Mouse (Mus musculus): Measurements from ENCODE around the gene Akap13.

Gene Akap13

DNA sequence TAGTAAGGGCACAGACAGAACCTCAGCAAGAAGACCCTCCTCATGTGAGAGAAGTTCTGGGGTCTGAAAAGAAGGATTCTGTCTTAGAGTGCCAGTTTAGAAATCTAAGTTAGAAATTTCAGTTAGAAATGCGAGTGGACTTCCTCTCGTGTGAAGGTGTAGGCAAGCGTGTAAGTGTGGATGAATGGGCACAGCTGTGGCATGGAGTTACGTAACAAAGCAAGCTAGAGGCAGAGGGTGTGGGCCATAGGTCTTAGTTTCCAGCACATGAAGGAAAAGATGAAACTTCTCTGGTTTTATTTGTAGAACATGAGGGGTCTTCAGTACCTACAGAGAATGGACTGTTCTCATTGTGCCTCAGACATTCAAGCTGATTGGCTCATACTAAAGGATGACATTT lies 112.9 kb downstream of the Akap13 start:
- DNase-seq, result no peak

DNA sequence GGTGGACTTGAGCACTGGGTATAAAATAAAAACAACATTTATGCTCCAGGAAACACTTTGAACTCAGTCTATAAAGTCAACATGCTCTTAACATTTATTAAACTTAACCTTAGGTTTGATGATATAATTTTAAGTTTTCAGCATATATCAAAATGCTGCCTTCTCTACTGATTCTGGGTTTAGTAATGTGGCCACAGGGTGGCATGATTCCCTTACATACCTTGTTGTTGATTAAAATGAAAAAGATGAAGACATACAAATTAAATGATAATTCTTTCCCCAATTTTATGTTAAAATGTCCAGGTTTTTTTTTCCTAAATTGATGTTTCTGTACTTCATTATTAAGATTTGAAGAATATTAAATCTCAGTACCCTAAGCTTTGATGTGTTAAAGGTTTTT lies 113.5 kb downstream of the Akap13 start:
- no peak for DNase-seq

DNA sequence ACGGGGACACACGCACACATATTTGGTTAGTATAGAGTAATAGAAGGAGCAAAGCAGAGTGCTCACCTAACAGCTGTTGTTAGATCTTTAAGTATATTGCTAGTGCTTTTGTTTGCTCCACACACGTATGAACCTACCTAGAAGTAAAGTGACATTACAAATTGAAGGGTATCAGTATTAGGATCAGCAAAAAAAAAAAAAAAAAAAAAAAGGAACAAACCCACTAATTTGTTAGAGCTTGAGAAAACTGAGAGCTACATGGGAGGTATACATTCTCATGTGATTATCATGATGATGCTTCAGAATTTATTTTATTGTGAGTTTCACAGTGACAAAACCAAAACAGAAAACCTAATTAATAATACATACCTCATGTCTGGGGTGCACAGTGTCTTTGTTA lies 114.9 kb downstream of the Akap13 start:
- DNase-seq, result no peak

DNA sequence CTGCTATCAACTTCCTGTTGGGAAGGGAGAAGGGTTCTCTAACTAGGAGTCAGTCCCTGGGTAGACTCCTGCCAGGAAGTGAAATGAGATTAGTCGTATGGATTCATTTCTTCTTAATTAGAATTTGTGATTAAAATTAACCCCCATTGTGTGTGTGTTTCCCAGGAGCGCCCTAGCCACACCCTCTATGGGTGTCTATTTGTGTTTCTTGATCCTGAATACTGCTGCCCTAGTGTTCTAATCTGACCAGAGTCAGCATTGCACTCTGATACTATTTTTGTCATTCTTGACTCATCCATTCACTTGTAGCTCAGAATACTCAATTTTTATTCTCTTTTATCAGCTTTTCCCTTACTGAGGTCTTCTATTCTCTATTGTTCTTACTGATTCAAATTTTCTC lies 115.7 kb downstream of the Akap13 start:
- no peak for DNase-seq

DNA sequence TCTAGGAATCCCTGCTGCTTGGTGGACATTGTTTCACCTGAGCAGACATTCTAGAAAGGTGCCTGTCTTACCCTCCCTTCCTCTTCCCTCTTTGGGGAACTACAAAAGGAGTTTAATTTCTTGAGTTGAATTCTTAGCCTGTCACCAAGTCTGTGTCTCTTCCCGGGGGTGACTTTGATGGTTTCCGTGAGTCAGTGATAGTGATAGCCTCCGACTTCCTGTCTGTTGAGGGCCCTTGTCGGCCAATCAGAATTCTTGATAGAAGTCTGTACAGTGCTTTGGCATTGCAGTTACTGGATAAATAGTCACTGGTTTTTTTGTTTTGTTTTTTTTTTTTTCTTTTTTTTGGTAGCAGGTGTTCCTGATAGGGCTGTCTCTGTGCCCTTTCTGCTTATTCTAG lies 116.8 kb downstream of the Akap13 start:
- no peak for DNase-seq

DNA sequence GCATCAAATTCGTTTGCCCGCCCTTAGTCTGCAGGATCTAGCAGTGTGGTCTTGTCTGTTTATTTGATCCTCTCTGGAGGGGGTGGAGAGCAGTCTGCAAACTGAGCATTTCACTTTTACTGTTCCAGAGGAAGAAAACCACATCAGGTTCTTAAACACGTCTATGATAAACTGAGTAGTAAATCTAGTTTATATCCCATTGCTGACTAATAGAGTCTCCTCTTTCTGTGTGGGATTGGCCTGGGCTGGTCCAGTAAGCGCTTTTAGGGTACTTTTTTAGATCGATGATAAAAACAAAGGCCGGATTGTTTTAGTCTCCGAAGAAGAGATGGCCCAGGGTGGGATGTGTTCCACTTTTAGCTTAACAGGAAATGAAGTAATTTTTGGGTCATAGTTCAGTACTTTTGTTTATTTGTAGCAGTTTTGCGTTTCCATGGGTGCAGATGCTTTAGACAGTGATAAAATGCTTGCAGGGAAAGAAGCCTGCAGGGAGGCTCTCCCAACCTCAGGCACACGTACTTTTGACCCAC lies 119.9 kb downstream of the Akap13 start:
- no peak for DNase-seq

DNA sequence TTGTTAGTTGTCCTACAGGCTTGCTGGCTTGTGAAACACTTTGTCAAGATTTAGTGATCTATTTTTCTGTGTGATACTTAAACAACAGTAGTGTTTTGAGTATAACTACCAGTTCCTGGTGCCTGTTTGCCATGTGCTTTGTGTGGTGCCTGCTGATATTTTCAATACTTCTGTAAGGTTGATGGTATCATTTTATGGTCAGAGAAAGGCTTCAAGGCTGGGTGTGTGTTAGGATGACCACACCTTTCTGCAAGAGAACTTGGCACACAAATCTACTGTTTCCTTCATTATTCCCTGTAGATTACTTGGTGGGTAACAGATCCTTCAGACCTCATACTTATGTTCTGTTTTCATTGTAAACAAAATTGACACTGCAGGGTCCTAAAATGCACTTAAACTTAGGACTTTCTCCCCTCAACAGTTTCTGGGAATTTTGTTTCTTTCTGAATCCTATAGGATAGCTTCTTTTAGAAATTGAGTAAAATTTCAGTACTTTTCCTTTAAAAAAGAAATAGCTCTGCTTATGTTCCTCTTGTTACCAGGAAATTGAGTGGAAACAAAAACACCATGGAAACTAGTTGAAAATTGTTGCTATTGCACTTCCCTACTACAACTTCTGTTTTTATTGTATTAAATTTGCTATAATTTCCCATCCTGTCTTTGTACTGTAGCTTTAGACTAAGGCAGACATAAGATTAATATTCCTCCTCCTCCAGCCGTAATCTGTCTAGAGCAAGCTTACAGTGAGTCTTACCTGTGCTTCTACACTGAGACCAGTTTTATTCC lies 120.7 kb downstream of the Akap13 start:
- no peak for DNase-seq

DNA sequence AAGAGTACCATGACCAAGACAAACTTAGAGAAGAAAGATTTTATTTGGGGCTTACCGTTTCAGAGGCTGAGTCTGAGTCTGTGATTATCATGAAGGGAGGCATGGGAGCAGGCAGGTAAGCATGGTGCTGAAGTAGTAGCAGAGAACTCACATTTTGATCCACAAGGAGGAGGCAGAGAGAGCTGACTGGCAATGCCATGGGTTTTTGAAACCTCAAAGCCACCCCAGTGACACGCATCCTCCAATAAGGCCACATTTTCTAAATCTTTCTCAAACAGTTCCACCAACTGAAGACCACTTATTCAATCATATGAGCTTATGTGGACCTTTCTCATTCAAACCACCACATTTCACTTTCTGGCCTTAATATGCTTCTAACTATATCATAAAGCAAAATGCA lies 121.5 kb downstream of the Akap13 start:
- DNase-seq, result no peak

DNA sequence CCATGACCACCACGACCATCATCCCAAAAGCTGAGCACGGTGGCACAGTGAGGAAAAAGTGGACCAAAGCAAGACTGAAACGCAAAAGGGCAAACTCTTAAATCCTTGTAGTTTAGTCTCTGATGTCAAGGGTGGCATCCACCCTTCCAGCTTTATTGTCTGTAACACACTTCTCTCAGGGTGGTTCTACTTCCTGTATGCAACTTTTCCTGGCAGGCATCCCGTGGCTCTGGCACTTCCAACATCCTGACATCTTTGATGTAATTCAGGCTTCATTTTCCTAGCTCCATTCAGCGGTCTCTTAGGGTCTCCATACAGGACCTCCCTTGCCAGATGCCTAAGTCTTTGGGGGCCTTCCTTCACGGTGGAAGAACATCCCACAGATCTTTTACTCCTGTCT lies 122.0 kb downstream of the Akap13 start:
- DNase-seq, result no peak

DNA sequence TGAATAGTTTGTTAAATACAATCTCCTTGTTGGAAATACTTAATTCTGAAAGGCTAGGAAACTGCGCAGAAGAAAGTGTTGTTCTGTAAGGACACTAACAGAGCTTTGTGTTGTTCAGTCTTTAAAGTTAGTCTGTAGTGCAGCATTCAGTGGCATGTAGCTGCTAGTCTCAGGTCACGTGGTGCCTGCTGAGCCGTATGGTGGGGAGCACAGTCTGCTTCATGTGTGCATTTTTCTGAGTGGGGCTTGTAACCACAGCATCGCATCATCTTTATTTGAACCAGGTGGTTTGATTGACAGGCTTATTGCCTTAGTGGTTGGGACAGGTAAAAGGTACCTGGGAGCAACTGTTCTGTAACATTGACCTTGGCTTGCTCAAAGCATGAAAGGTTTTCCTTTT lies 123.3 kb downstream of the Akap13 start:
- no peak for DNase-seq

DNA sequence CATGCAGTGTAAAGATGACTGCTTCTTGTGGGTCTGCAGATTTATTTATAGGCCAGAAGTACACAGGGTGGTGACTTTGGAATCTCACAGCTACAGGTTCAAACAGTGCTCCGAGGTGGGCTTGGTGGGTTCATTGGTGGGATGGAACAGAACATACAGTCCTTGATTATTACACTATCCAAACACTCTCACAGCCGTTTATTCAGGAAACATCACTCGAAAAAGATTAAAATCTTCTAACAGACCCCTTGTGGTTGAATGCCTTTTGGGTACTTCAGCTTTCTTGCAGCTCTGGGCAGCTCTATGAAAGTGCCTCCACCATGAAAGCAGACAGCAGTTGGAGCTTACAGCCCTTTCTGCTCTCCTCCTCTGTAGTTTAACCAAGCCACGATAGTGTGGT lies 126.8 kb downstream of the Akap13 start:
- no peak for DNase-seq

DNA sequence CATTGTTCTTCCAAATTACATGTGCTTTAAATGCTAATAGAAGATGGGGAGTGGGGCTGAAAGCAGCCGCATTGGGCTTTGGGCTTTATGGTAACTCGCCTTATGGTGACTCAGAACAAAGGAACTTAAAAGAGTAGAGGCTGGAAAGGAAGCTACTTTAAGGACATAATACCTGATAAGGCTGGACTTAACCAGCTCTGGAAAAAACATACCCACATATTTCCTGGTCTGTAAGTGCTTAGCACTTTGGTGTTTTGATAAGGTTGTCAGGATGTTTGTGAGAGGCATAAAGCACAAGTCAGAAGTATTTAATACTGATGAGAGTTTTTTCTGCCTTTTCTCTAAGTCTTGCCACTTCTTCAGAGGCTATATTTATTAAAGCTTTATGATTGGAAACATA lies 128.8 kb downstream of the Akap13 start:
- DNase-seq, result no peak

DNA sequence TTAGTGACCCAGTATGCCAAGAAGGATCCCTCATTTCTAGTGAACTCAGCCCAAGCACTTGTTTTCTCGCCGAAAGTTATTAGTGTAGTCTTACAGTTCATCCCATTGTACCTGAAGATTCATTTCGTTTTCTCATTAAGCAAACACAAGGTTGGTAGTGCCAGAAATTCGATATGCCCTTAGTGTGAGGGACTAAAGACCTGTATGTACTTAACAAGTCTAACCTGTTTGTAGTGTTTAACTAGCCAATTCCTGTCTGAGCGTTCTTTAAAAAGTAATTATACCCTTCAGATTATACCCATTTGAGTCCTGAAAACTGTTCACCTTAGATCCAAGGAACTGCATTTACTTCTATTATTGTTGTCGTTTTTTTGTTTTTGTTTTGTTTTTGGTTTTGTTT lies 130.1 kb downstream of the Akap13 start:
- no peak for DNase-seq

DNA sequence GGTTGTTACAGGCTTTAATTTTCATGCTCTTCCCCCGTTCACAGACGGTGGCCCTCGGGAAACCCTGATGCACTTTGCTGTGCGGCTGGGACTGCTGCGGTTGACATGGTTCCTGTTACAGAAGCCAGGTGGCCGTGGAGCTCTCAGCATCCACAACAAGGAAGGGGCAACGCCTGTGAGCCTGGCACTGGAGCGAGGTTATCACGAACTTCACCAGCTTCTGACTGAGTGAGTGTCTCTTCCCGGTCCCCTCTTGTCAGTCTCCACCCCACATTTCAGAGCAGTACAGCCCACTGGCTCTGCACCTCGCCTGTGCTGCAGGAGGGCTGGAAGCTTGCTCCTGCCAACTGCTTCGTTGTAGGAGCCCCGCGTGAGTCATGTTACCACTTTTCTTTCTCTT lies 130.8 kb downstream of the Akap13 start:
- DNase-seq, result no peak

DNA sequence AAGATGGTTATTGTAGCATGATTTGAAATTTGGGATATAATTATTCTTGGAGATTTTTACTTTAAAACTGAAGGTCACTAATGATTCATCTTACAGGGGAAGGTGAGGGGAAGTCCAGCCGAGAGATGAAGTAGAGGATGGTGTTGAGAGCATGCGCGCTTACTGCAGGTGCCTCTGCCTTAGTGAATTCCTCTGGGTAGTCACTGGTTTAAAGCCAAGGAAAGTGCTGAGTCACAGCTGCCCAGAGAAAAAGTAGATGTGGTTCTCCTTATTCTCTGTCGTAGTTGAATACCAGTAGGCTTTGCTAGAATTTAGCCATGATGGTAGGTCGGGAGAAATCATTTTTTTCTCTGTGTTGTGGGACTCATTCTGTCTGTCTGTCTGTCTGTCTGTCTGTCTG lies 132.4 kb downstream of the Akap13 start:
- no peak for DNase-seq

DNA sequence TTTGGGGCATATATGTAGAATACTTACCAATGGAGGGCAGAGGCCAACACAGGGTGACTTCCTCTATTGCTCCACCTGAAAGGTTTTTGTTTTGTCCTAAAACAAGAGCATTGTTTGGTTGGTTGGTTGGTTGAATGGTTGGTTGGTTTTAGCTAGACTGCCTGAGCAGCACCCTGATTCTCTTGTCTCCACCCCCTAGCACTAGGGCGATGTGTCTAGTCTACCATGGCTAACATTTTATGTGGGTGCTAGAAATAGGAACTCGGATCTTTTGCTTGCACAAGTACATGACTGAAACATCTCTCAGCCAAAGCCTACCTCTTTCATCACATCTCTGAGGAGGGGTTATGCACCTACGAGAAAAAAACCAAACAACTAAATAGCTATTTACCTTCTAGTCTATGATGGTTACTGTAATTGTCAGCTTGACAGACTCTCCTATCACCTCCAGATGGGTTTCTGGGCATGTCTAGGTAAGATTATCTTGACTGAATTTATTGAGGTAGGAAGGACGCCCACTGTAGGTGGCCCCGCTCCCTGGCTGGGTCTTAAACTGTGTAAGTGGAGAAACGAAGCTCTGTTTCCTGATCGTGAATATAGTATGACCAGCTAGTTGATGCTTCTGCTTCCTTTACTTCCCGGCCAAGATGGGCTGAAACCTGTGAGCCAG lies 134.1 kb downstream of the Akap13 start:
- DNase-seq, result no peak

DNA sequence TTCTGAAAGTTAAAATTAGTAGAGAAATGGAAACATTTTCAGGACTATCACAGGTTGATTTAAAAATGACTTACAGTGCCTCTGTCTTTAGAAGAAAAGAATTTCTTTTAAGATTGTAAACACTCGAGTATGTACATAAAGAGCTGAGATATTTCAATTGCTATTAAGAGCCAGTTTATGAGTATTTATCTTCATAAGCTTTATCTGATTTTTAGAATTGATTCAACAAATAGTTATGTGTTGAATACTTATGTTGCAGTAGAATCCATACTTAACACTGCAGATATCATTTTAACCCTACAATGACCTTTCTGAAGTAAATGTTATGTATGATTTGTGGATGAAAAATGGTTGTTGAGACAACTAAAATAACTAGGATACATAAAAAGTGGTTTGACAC lies 136.6 kb downstream of the Akap13 start:
- DNase-seq, result no peak

DNA sequence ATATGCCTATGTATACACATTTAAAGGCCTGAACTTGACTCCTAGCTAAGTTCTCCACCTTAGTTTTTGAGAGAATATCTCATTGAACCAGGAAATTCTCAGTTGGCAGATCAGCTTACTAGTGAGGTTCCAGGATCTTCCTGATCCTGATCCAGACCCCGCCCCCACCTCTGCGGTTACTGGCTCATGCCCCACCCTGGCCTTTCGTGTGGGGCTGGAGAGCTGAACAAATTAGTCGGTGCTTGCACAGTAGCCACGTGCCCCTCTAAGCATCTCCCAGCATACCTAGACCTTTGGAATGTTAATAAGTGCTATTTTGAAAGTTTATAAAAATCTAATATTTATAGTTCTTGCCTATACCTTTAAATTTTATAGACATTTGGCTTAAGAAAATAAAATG lies 139.5 kb downstream of the Akap13 start:
- DNase-seq, result no peak

DNA sequence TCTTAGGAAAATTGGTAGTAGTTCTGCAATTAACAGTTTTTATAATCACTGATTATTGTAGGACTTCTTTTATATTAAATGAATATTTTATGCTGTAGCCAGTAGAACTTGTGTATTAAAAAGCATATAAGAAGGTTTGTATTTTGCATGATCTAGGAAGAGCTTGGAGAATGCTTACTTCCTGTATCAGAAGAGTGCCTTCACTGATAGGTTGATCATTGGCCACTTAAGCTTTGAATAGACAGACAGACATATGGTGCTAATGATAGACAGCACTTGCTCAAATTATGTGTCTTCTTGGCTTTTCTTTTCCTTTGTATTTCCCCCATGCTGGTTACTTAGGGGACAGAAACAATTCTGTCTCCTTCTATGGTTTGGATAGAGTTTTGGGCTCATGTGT lies 139.9 kb downstream of the Akap13 start:
- no peak for DNase-seq

DNA sequence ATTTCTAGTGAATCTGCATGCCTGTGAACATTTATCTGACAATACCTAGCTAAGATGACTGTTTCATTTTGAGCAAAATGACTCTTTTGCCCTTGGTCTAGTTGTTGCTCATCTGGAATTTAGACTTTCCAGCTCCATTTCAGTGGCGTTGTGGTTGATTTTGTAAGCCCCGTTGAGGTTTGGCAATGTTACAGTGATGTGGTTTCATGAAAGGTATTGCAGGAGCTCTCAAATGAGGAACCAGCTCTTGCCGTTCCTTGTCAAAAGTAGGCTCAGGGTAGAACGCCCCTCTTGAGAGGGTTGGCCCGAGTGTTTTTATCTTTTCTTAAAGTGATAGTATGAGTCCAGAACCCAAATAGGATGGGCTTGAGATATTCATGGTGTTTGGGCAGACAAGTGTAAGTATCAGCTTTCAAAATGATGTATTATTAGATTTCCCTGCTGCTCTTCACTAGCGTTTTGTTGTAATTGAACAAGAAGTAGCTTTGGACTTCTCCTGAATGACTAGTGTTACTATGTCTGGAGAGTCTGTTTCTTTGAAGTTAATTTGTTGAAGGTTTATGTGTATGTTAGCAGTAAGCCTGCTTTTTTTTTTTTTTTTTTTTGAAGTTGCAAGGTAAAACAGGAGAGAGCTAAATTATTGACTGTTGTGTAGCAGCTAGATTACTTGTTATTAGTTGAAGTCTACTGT lies 140.9 kb downstream of the Akap13 start:
- no peak for DNase-seq

DNA sequence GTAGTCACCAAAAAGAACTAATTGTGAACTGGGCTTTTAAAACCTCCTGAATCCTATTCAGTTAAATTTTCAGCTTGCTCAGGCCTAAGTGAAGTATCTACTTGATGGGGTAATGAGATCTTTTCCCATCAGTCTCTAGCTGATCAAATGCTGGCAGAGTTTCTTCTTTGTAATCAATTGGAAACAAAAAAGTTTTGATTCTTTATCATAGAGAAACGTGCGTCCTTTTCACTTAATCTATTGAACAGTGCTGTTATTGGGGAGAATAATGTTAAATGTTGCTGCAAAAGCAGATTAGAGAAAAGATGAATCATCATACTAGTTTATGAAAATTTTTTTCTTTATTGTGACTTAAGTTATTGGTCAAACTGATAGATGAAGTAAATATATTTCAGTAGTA lies 142.5 kb downstream of the Akap13 start:
- no peak for DNase-seq

DNA sequence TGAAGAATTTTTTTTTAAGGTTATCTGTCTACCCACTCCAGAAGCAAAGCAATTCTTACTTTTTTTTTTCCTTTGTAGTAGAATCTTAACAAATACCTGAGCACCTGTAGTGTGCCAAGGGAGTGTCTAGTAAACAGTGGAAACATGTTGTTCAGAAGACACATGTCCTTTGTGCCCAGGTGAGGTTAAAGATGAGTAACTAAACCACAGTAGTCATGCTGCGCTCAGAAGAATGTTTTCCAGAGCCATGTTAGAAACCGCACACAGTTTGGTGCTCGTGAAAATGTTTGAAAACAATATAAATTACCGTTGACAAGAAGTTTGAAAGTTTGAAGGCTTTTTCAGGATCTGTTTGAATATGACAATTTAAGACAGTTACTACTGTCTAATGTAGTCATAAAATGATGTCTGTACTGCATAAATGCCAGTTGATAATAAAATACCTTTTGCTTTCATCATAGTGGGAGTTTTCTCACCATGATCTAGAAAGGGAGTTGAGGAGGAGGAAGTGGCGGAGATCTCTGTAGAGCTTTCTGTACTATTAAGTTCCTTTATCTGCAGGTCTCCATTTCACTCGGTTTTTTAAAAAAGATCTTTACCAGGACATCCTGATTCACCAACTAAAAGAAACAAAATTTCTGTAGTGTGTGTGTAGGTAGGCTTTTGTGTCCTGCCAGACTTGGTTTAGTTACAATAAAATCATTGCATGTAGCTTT lies 145.2 kb downstream of the Akap13 start:
- no peak for DNase-seq

DNA sequence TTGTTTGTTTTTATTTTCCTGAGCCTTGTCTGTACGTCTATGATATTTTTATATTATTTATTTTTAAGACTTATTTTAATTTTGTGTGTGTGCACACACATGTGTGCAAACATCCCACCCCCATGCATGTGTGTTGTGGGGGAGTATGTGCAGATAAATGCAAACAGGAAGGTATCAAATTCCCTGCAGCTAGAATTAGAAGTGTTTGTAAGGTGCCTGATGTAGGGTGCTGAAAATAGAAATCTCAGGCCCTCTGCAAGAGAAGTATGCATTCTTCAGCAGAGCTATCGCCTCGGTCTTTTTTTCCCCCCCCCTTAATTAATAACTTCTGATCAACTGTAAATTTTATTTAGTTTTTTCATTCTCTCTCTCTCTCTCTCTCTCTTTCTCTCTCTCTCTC lies 151.9 kb downstream of the Akap13 start:
- DNase-seq, result no peak

All from cerebellum, postnatal 36 days (tissue).